Mouse (Mus musculus) right cerebral cortex, postnatal 4 days (tissue): ENCODE results near the gene Tex21.
"Not testable (repeated sequence)": the region's sequence is repeated elsewhere in the genome, so short reads cannot be mapped to it uniquely, and the experiment has no call there.

Experiments
- DNase-seq: peaks from one replicate; pipeline ENCODE4 v3.0.0-alpha.2; 2022

The Tex21 gene

GRCm38 (mm10) chr12:76256114-76256843, 9.7 kb upstream of the Tex21 start:
- DNase-seq = no peak

GRCm38 (mm10) chr12:76255499-76255875, 8.9 kb upstream of the Tex21 start:
- no peak for DNase-seq

GRCm38 (mm10) chr12:76254725-76255498, 8.4 kb upstream of the Tex21 start, which contains the start of gene Mthfd1:
Gene Mthfd1, plus strand, starts transcription at chr12:76255298.
- peak; percentile 89 for DNase-seq

GRCm38 (mm10) chr12:76253991-76254390, 7.4 kb upstream of the Tex21 start:
- DNase-seq = no peak

GRCm38 (mm10) chr12:76253591-76253990, 7.0 kb upstream of the Tex21 start:
- no peak for DNase-seq

- DNase-seq = no peak
Observed at GRCm38 (mm10) chr12:76253090-76253489, 6.5 kb upstream of the Tex21 start.

- no peak for DNase-seq
Observed at GRCm38 (mm10) chr12:76244981-76245380, 1.6 kb downstream of the Tex21 start.

- no peak for DNase-seq
Observed at GRCm38 (mm10) chr12:76241833-76242232, 4.7 kb downstream of the Tex21 start.

- no peak for DNase-seq
Observed at GRCm38 (mm10) chr12:76241084-76241483, 5.5 kb downstream of the Tex21 start.

GRCm38 (mm10) chr12:76240670-76241069, 5.9 kb downstream of the Tex21 start:
- DNase-seq = no peak

GRCm38 (mm10) chr12:76239839-76240571, 6.5 kb downstream of the Tex21 start:
- DNase-seq = no peak

- DNase-seq = no peak
Observed at GRCm38 (mm10) chr12:76239145-76239838, 7.3 kb downstream of the Tex21 start.

- DNase-seq = no peak
Observed at GRCm38 (mm10) chr12:76235253-76235652, 11.3 kb downstream of the Tex21 start.

GRCm38 (mm10) chr12:76230644-76231043, 15.9 kb downstream of the Tex21 start:
- DNase-seq = no peak

GRCm38 (mm10) chr12:76222104-76222503, 24.4 kb downstream of the Tex21 start:
- not testable (repeated sequence) for DNase-seq

- no peak for DNase-seq
Observed at GRCm38 (mm10) chr12:76216716-76217115, 29.8 kb downstream of the Tex21 start.

- DNase-seq = no peak
Observed at GRCm38 (mm10) chr12:76215121-76215520, 31.4 kb downstream of the Tex21 start.

GRCm38 (mm10) chr12:76209429-76209974, 37.0 kb downstream of the Tex21 start:
- no peak for DNase-seq

GRCm38 (mm10) chr12:76200326-76200725, 46.2 kb downstream of the Tex21 start:
- DNase-seq = no peak

- DNase-seq = no peak
Observed at GRCm38 (mm10) chr12:76197071-76197470, 49.5 kb downstream of the Tex21 start.

- DNase-seq = peak; percentile 66
Observed at GRCm38 (mm10) chr12:76196709-76197054, 49.9 kb downstream of the Tex21 start.

GRCm38 (mm10) chr12:76195912-76196708, 50.4 kb downstream of the Tex21 start:
- DNase-seq = peak; percentile 65
